Mouse (Mus musculus) frontal cortex, adult 2 months (tissue): ENCODE data around the gene Upb1. TPM values are rescaled to one million over a fixed set of nuclear protein-coding genes. Genes with fewer than 3 reads are reported as not detected.
A peak's percentile ranks its signal among the peaks of the same experiment; 100 is the strongest.

ENCODE experiments used
- DNase-seq, 2 experiments: peaks; one replicate each; pipeline ENCODE4 v3.0.0; 2022; ENCODE audit warnings: low spot score in 1 of 2; ENCODE audit errors: extremely low spot score in 1 of 2
- polyA plus RNA-seq: library from polyadenylated mRNA; depleted of rRNA; stranded (reverse); fragments of >200 nt; gene quantifications from 2 replicates; pipeline ENCODE4 v1.2.3, GENCODE M21; 2012

Gene Upb1
- polyA plus RNA-seq, 1 experiment = 0.16 TPM

GRCm38 (mm10) chr10:75418747-75419146, 17.8 kb downstream of the Upb1 start:
- no peak for DNase-seq

- no peak for DNase-seq
Measured at GRCm38 (mm10) chr10:75424498-75424901, 23.6 kb downstream of the Upb1 start.

- no peak for DNase-seq
Measured at GRCm38 (mm10) chr10:75428049-75429003, 27.4 kb downstream of the Upb1 start.

GRCm38 (mm10) chr10:75429004-75429380, 28.1 kb downstream of the Upb1 start:
- DNase-seq = no peak

- DNase-seq = no peak
Measured at GRCm38 (mm10) chr10:75429522-75430146, 28.7 kb downstream of the Upb1 start.

- no peak for DNase-seq
Measured at GRCm38 (mm10) chr10:75430147-75430537, 29.2 kb downstream of the Upb1 start.

- DNase-seq = no peak
Measured at GRCm38 (mm10) chr10:75430633-75431032, 29.7 kb downstream of the Upb1 start.

GRCm38 (mm10) chr10:75436604-75437217, 35.8 kb downstream of the Upb1 start:
- DNase-seq = peak; percentile 74 to 97

GRCm38 (mm10) chr10:75437284-75437683, 36.4 kb downstream of the Upb1 start:
- DNase-seq = no peak

- DNase-seq = peak in 1 of 2 experiments; percentile 54
Measured at GRCm38 (mm10) chr10:75438132-75438810, 37.4 kb downstream of the Upb1 start.

GRCm38 (mm10) chr10:75439211-75439811, 38.4 kb downstream of the Upb1 start:
- DNase-seq = peak in 1 of 2 experiments; percentile 51

GRCm38 (mm10) chr10:75440756-75441155, 39.8 kb downstream of the Upb1 start:
- no peak for DNase-seq

- DNase-seq = no peak
Measured at GRCm38 (mm10) chr10:75441800-75442199, 40.9 kb downstream of the Upb1 start.

GRCm38 (mm10) chr10:75443017-75443416, 42.1 kb downstream of the Upb1 start:
- no peak for DNase-seq

GRCm38 (mm10) chr10:75444111-75444826, 43.4 kb downstream of the Upb1 start:
- no peak for DNase-seq

GRCm38 (mm10) chr10:75445030-75445429, 44.1 kb downstream of the Upb1 start:
- no peak for DNase-seq

- no peak for DNase-seq
Measured at GRCm38 (mm10) chr10:75446501-75447083, 45.7 kb downstream of the Upb1 start.

- no peak for DNase-seq
Measured at GRCm38 (mm10) chr10:75447489-75447888, 46.6 kb downstream of the Upb1 start.

- no peak for DNase-seq
Measured at GRCm38 (mm10) chr10:75448806-75449420, 48.0 kb downstream of the Upb1 start.
